Mouse (Mus musculus): ENCODE results near the gene Sik2. TPM values are rescaled to one million over a fixed set of nuclear protein-coding genes. Genes with fewer than 3 reads are reported as not detected.

The Sik2 gene
- total and polyA plus RNA-seq, 2 experiments from 2014 or later: 9.1 to 23.9 TPM

DNA sequence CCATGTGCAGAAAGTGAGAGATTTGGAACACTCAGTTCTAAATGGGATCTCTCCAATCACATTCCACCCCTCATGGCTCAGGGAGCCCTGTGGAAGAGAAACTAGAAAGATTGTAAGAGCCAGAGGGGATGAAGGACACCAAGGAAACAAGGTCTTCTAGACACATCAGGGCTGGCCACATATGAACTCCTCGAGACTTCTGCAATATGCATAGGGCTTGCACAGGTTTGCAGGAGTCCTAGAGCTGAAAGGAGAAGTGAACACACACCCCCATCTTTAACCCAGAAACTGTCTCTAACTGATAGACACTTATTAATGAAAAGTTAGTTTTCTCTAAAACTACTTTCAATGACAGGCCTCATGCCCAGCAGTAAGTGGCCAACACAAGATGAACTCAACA is 64.0 kb downstream of the Sik2 start:
- WGBS: 96% methylated on average over 1 of the region's 1 CpGs
- DNase-seq (ENCODE audit: low spot score) (no peak), ATAC-seq (ENCODE audit: insufficient read depth, low read depth) (no peak)
- Histone ChIP-seq H3K36me3 (replicated peaks; ENCODE audit: control insufficient read depth, insufficient read depth, low read length) (no peaks in the 10 kb centered on the region), H3K9me3 (replicated peaks; ENCODE audit: control insufficient read depth, low read length) (no peaks in the 10 kb centered on the region), H3K4me2 (ENCODE audit: low read depth, low read length) (no peak overlapping the region), H3K9ac (replicated peaks; ENCODE audit: low read depth, low read length) (no peak overlapping the region), H3K4me3 (ENCODE audit: low read depth, low read length) (no peak overlapping the region), H3K27me3 (ENCODE audit: control insufficient read depth, insufficient read depth, low read length) (no peaks in the 10 kb centered on the region), H3K4me1 (ENCODE audit: control insufficient read depth, insufficient read depth) (no peaks in the 10 kb centered on the region; the same call in 1 of the 2 replicates), H3K27ac (ENCODE audit: low read depth) (no peak overlapping the region)
- no peak for TF ChIP-seq EP300 (IDR thresholded peaks at IDR 0.05; ENCODE audit: low read depth)
- no peak for TF ChIP-seq CTCF (IDR thresholded peaks at IDR 0.05; ENCODE audit: low read depth)

DNA sequence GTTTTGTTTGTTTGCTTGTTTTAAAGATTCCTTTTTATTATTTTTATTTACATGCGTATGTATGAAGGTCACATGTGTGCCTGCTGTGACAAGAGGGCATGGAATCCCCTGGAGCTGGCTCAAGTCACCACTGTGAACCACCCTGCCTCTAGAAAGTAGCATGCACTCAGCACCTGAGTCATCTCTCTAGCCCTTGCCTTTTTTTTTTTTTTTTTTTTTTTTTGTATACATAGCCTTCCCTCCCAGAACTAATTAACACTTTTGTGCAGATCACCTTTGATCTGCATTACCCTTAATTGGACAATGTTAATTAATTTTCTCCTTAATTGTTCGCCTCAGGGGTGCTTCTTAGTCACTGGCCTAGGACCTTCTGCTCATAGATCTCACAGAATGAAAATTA is 66.2 kb downstream of the Sik2 start:
- Histone ChIP-seq H3K4me3 (ENCODE audit: low read depth, low read length) (no peak overlapping the region), H3K9me3 (replicated peaks; ENCODE audit: control insufficient read depth, low read length) (no peaks in the 10 kb centered on the region), H3K36me3 (replicated peaks; ENCODE audit: control insufficient read depth, insufficient read depth, low read length) (no peaks in the 10 kb centered on the region), H3K27me3 (ENCODE audit: control insufficient read depth, insufficient read depth, low read length) (no peaks in the 10 kb centered on the region), H3K4me1 (ENCODE audit: control insufficient read depth, insufficient read depth) (no peaks in the 10 kb centered on the region; the same call in 1 of the 2 replicates), H3K9ac (replicated peaks; ENCODE audit: low read depth, low read length) (no peak overlapping the region), H3K4me2 (ENCODE audit: low read depth, low read length) (no peak overlapping the region), H3K27ac (ENCODE audit: low read depth) (no peak overlapping the region)
- ATAC-seq (ENCODE audit: insufficient read depth, low read depth) (no peak), DNase-seq (ENCODE audit: low spot score) (no peak)
- TF ChIP-seq EP300 (IDR thresholded peaks at IDR 0.05; ENCODE audit: low read depth) (no peak), CTCF (IDR thresholded peaks at IDR 0.05; ENCODE audit: low read depth) (no peak)
- 92% methylated on average over 2 of the region's 2 CpGs for WGBS

DNA sequence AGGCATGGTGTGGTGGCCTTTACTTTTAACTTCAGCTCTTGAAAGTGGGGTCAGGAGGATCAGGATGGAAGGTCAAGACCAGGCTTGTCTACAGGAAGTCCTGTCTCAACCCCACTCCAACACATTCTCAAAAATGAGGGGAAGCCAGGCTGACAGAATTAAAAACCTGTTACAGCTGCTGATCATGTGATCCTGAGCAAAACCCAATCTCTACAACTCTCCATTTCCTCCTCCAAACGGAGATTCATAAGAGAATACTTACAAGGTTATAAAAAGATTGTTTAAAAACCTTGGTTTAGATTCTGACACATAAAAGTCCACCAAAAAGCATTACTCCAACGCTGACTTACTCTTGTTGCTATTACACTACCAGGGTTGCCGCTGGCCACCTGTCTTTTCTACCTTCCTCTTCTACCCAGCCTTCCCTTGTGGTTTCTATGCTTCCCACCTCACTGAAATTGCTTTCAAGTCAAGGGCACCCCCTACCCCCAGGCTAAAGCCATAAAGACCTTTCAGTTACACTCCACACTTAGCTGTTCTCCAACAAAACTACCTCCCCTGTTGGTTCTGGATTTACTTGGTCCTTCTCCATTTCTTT is 67.0 kb downstream of the Sik2 start:
- no peak overlapping the region for H3K4me2 ChIP-seq (ENCODE audit: low read depth, low read length)
- no peak overlapping the region for H3K27ac ChIP-seq (ENCODE audit: low read depth)
- H3K9me3 ChIP-seq (replicated peaks; ENCODE audit: control insufficient read depth, low read length): no peaks in the 10 kb centered on the region
- 82% methylated on average over 3 of the region's 3 CpGs for WGBS
- no peaks in the 10 kb centered on the region; the same call in 1 of the 2 replicates for H3K4me1 ChIP-seq (ENCODE audit: control insufficient read depth, insufficient read depth)
- DNase-seq (ENCODE audit: low spot score) (no peak), ATAC-seq (ENCODE audit: insufficient read depth, low read depth) (no peak)
- H3K36me3 ChIP-seq (replicated peaks; ENCODE audit: control insufficient read depth, insufficient read depth, low read length): no peaks in the 10 kb centered on the region
- H3K9ac ChIP-seq (replicated peaks; ENCODE audit: low read depth, low read length): no peak overlapping the region
- H3K27me3 ChIP-seq (ENCODE audit: control insufficient read depth, insufficient read depth, low read length): no peaks in the 10 kb centered on the region
- H3K4me3 ChIP-seq (ENCODE audit: low read depth, low read length): no peak overlapping the region
- no peak for TF ChIP-seq EP300 (IDR thresholded peaks at IDR 0.05; ENCODE audit: low read depth)
- no peak for TF ChIP-seq CTCF (IDR thresholded peaks at IDR 0.05; ENCODE audit: low read depth)

DNA sequence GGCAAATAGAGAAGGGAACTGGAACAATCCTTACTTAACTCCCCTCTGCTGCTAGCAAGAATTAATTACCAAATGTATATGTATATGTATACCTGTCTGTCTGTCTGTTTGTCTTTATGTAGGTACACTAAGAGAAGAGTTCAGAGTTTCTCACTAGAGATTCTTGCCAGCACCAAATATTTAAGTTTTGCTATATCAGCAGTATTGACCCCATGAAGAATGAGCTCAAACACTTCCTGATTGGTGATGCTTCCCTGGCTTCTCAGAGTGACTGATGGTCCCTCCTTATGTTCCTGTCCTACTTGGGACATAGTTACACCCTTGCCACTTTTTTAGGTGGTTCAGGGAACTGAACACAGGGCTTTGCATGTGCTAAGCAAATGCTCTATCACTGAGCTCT is 78.9 kb downstream of the Sik2 start:
- Histone ChIP-seq H3K27me3 (ENCODE audit: control insufficient read depth, insufficient read depth, low read length) (no peaks in the 10 kb centered on the region), H3K4me1 (ENCODE audit: control insufficient read depth, insufficient read depth) (peaks cover 5% of the 10 kb centered on the region; the same call in 1 of the 2 replicates), H3K27ac (ENCODE audit: low read depth) (no peak overlapping the region), H3K4me2 (ENCODE audit: low read depth, low read length) (no peak overlapping the region), H3K4me3 (ENCODE audit: low read depth, low read length) (no peak overlapping the region), H3K36me3 (replicated peaks; ENCODE audit: control insufficient read depth, insufficient read depth, low read length) (peaks cover 19% of the 10 kb centered on the region), H3K9ac (replicated peaks; ENCODE audit: low read depth, low read length) (no peak overlapping the region), H3K9me3 (replicated peaks; ENCODE audit: control insufficient read depth, low read length) (no peaks in the 10 kb centered on the region)
- ATAC-seq (ENCODE audit: insufficient read depth, low read depth): no peak
- no peak for TF ChIP-seq CTCF (IDR thresholded peaks at IDR 0.05; ENCODE audit: low read depth)
- TF ChIP-seq EP300 (IDR thresholded peaks at IDR 0.05; ENCODE audit: low read depth): no peak
- no peak for DNase-seq (ENCODE audit: low spot score)

DNA sequence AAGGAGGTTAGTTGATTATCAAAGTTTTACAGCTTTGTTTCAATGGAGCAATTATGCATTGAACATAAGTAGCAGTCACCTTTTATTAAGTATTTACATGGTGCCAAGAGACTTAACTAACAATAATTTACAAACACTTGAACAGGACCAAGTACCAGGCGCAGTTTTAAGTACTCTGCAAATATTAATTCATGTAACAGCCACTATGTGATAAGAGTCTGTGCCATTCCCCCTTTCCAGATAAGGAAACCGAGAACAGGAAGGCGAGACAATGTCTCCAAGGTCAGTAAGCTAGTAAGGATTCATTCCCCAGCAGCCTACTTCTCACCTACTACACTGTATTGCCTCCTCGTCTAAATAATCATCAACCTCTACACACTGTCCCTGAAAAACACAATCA is 83.1 kb downstream of the Sik2 start:
- DNase-seq (ENCODE audit: low spot score): no peak
- no peak for TF ChIP-seq EP300 (IDR thresholded peaks at IDR 0.05; ENCODE audit: low read depth)
- no peak for TF ChIP-seq CTCF (IDR thresholded peaks at IDR 0.05; ENCODE audit: low read depth)
- Histone ChIP-seq H3K27me3 (ENCODE audit: control insufficient read depth, insufficient read depth, low read length) (no peaks in the 10 kb centered on the region), H3K9me3 (replicated peaks; ENCODE audit: control insufficient read depth, low read length) (no peaks in the 10 kb centered on the region), H3K4me3 (ENCODE audit: low read depth, low read length) (no peak overlapping the region), H3K4me1 (ENCODE audit: control insufficient read depth, insufficient read depth) (peaks cover 9% of the 10 kb centered on the region), H3K4me2 (ENCODE audit: low read depth, low read length) (no peak overlapping the region), H3K9ac (replicated peaks; ENCODE audit: low read depth, low read length) (no peak overlapping the region), H3K36me3 (replicated peaks; ENCODE audit: control insufficient read depth, insufficient read depth, low read length) (peaks cover 7% of the 10 kb centered on the region; the same call in 1 of the 2 replicates), H3K27ac (ENCODE audit: low read depth) (no peak overlapping the region)
- 24% methylated on average over 4 of the region's 4 CpGs for WGBS
- ATAC-seq (ENCODE audit: insufficient read depth, low read depth): no peak

DNA sequence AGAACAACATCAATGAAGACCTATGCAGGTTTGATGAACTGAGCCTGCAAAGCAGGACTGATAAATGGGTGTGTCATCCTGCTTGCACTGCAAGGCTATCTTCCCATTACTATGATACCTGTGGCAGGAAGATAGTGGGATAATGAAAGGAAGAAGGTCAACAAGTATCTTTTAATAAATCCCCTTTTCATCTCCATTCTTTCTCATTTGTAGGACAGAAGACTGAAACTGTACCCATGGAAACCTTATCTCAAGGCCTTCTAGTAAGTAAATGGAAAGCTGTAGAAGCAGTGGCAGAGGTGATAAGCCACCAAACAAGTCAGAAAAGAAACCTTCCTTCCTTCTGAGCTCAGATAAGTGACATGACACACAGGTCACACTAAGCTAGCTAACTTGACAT is 84.4 kb downstream of the Sik2 start:
- H3K4me3 ChIP-seq (ENCODE audit: low read depth, low read length): no peak overlapping the region
- no peaks in the 10 kb centered on the region for H3K27me3 ChIP-seq (ENCODE audit: control insufficient read depth, insufficient read depth, low read length)
- H3K36me3 ChIP-seq (replicated peaks; ENCODE audit: control insufficient read depth, insufficient read depth, low read length): peaks cover 7% of the 10 kb centered on the region; the same call in 1 of the 2 replicates
- ATAC-seq (ENCODE audit: insufficient read depth, low read depth) (no peak), DNase-seq (ENCODE audit: low spot score) (no peak)
- no peak overlapping the region for H3K27ac ChIP-seq (ENCODE audit: low read depth)
- no peak overlapping the region for H3K4me2 ChIP-seq (ENCODE audit: low read depth, low read length)
- H3K9ac ChIP-seq (replicated peaks; ENCODE audit: low read depth, low read length): no peak overlapping the region
- no peaks in the 10 kb centered on the region for H3K9me3 ChIP-seq (replicated peaks; ENCODE audit: control insufficient read depth, low read length)
- TF ChIP-seq CTCF (IDR thresholded peaks at IDR 0.05; ENCODE audit: low read depth) (no peak), EP300 (IDR thresholded peaks at IDR 0.05; ENCODE audit: low read depth) (no peak)
- peaks cover 9% of the 10 kb centered on the region for H3K4me1 ChIP-seq (ENCODE audit: control insufficient read depth, insufficient read depth)

All from heart, postnatal 0 days (tissue).